Mouse (Mus musculus) thymus, postnatal 25 days (tissue): ENCODE results near the gene Aarsd1.

Source experiments
- DNase-seq: peaks from one replicate; pipeline ENCODE4 v3.0.0; 2022

The Aarsd1 gene

DNA sequence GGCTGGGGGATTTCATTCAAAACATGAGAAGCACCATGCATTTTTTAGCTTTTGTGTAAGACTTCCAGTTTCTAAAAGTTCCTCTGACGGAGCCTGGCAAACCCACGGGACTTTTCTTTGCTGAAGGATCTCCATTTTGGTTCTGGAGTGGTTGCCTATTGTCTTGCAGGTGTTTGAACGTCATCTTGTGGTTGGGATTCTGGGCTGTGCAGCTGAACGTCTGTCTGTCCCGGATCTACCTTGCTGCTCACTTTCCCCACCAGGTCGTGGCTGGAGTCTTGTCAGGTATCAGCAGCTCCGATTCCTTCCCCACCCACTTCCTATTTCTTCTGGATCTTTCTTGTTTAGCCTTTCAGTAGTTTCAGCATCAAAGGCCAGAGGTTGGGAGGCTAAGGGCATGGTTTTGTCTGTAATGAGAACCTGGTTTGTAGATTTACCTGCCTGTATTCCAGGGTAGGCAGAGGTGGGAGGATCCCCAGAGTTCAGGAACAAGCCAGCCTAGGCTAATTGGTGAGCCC, 42.9 kb downstream of the Aarsd1 start:
- no peak for DNase-seq

DNA sequence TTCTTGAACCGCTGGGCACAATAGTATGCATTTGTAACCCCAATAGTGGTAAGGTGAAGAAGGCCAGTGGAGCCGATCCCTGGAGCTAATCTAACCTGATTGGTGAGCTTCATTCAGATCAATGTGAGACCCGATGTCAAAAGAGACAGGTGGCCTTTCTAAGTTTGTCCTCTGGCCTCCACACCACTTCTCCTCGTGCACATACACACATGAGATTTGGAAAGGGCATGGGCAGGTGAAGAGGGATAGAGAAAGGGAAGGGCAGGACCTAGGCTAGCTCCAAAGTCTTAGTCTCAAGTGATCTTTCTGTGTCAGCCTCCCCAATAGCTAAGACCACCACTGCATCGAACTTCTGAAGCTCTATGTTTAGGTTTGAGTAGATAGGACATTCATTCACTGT, 47.3 kb downstream of the Aarsd1 start:
- DNase-seq, result no peak

GRCm38 (mm10) chr11:101367326-101367935, 50.0 kb downstream of the Aarsd1 start, which contains the start of gene G6pc:
Gene G6pc (plus strand): TSS chr11:101367561.
- DNase-seq, result no peak

DNA sequence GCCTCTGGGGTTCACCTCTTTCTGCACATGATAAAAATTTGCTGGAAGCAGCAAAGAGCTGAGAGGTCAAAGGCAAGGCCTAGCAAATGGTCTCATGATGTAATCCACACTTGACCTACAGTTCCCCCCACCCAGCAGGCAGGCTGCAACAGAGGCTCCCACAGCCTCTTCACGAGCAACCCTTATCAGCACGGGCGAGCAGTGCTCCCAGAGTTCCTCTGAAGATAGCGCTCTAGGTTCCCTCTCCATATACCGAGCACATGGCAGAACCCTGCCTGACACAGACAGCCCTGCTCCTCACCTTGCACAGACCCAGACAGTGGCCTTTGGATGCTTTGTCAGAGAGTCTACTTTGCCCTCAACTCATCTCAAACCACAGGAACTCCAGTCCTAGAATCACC, 52.9 kb downstream of the Aarsd1 start:
- no peak for DNase-seq

- DNase-seq, result peak; percentile 57
Observed at GRCm38 (mm10) chr11:101360651-101361113, 56.7 kb downstream of the Aarsd1 start.

GRCm38 (mm10) chr11:101359776-101360175, 57.6 kb downstream of the Aarsd1 start:
- no peak for DNase-seq

GRCm38 (mm10) chr11:101357505-101358182, 59.8 kb downstream of the Aarsd1 start:
- DNase-seq, result no peak
